Comparison of ENCODE assay signal across 5 mouse cellular contexts in the genomic region with DNA sequence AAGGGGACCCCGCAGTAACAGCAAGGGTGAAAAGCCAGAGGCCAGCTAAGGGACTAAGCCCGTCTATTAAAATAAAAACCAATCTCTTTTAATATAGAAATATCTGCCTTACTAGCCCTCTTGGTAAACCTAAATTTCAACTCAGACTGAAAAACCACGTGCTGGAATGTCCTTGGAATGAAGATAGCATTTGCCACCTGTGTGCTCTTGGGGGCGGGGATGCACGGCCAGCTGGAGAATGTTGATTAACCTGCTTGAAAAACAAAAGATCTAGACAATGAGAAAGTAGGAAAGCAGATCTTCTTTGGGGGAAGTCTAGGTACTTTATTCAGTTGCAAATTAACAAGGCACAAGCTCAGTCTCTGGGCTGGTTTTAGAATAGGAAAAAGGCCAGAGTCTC. TPM values are rescaled to one million over a fixed set of nuclear protein-coding genes. Genes with fewer than 3 reads are reported as not detected.
A peak's percentile ranks its signal among the peaks of the same experiment; 100 is the strongest.
DNase-seq lines count a peak whose midpoint lies in the region; TF ChIP-seq lines count a peak whose summit lies in the region.
"Not testable (repeated sequence)": the region's sequence is repeated elsewhere in the genome, so short reads cannot be mapped to it uniquely, and the experiment has no call there.

No protein-coding gene starts in this region.

- H3K27ac ChIP-seq in ES-Bruce4 (ENCODE audit: insufficient read depth, low read length) = peak overlapping the region; percentile 56; the same call in 1 of the 2 replicates
- H3K27ac ChIP-seq in ES-E14 (ENCODE audit: insufficient read depth, low read depth, low read length, poor library complexity, severe bottlenecking) = peak overlapping the region; percentile 58; the same call in 1 of the 2 replicates

- H3K4me3 ChIP-seq in ES-Bruce4 (ENCODE audit: low read depth, low read length); ES-E14 (ENCODE audit: insufficient read depth in 1 of 2, low read depth in 1 of 2, low read length in 2 of 2, poor library complexity in 1 of 2, severe bottlenecking in 1 of 2): not testable (repeated sequence)

- peaks cover 27% of the 10 kb centered on the region for H3K9me3 ChIP-seq in ES-Bruce4 (replicated peaks; ENCODE audit: control insufficient read depth, insufficient read depth, low read length, poor library complexity, severe bottlenecking)
- H3K9me3 ChIP-seq in ES-E14 (ENCODE audit: control insufficient read depth, insufficient read depth, low read depth, low read length) = not testable (repeated sequence)

- TF ChIP-seq CTCF in ES-Bruce4 (IDR thresholded peaks at IDR 0.05; ENCODE audit: low read depth, low read length) = not testable (repeated sequence)

- not testable (repeated sequence) for H3K27me3 ChIP-seq in ES-Bruce4 (ENCODE audit: control insufficient read depth, insufficient read depth, low read length, poor library complexity, severe bottlenecking)

- in situ Hi-C loops in ES-E14 (cut with MboI; ENCODE audit: low sequenced_read_pairs in 2 of 2, unreplicated experiment in 2 of 2) = not testable (repeated sequence)

- TF ChIP-seq EP300 in ES-Bruce4 (IDR thresholded peaks at IDR 0.05; ENCODE audit: insufficient read depth, low read depth, low read length) = 0 out of 2 replicates have a peak, but pooled peaks have one; percentile 15

- H3K4me1 ChIP-seq in ES-Bruce4 (ENCODE audit: control insufficient read depth, insufficient read depth, low read length); ES-E14 (ENCODE audit: control insufficient read depth in 2 of 2, insufficient read depth in 2 of 2, low read length in 2 of 2, poor library complexity in 1 of 2): not testable (repeated sequence)

- H3K36me3 ChIP-seq in ES-Bruce4 (ENCODE audit: control insufficient read depth, insufficient read depth, low read length, poor library complexity, severe bottlenecking); ES-E14 (ENCODE audit: control insufficient read depth, insufficient read depth, low read length, poor library complexity, severe bottlenecking): not testable (repeated sequence)

- peak; percentile 77 for DNase-seq in ES-CJ7 (ENCODE audit: low read depth, low spot score)
- peak; percentile 15 for DNase-seq in ES-E14 (ENCODE audit: low read depth, low spot score)
- DNase-seq in R1 (ENCODE audit: low read depth, low spot score) = peak; percentile 82
- peak; percentile 78 for DNase-seq in ZHBTc4 (ENCODE audit: low read depth, low spot score)

- H3K9ac ChIP-seq in ES-Bruce4 (ENCODE audit: low read depth, poor library complexity, severe bottlenecking); ES-E14 (ENCODE audit: insufficient read depth, low read depth, low read length, poor library complexity, severe bottlenecking): not testable (repeated sequence)

- TF ChIP-seq POLR2A in ES-Bruce4 (IDR thresholded peaks at IDR 0.05; ENCODE audit: insufficient read depth, low read length) = not testable (repeated sequence)

RNA-seq across cellular contexts. Expression of gene Amd2, which starts 59.8 kb away (rescaled TPM):
- 15.8 and 21.3 TPM in 2 replicates for polyA plus RNA-seq in ES-Bruce4 (2011; ENCODE audit: insufficient read depth, insufficient read length, low read depth, missing spikeins)
- 15.3 and 20.3 TPM in 2 replicates for total RNA-seq in ES-E14 (2012; rRNA removed)

Comparison
In these comparisons a context has a peak if more than half of its experiments do, and no peak if none do; other contexts are left out.
1. DNase-seq: peak in every context shown above with its lines; median percentile 82 in R1; 78 in ZHBTc4; 77 in ES-CJ7; 15 in ES-E14.